Mouse (Mus musculus) right cerebral cortex, postnatal 36 days (tissue): ENCODE measurements around the gene Gpatch8.

Source experiments
- DNase-seq, 2 experiments: peaks; one replicate each; pipeline ENCODE4 v3.0.0; 2022; ENCODE audit warnings: low spot score in 2 of 2, mixed read lengths in 1 of 2

Gpatch8 gene

GRCm38 (mm10) chr11:102434816-102435705, 121.1 kb downstream of the Gpatch8 start:
- DNase-seq = no peak

GRCm38 (mm10) chr11:102434406-102434805, 121.8 kb downstream of the Gpatch8 start:
- DNase-seq = peak; percentile 81 to 83

GRCm38 (mm10) chr11:102433866-102434265, 122.3 kb downstream of the Gpatch8 start:
- no peak for DNase-seq

GRCm38 (mm10) chr11:102432896-102433295, 123.3 kb downstream of the Gpatch8 start:
- no peak for DNase-seq

- no peak for DNase-seq
These were observed 123.9 kb downstream of the Gpatch8 start for GRCm38 (mm10) chr11:102432115-102432843.

- no peak for DNase-seq
These were observed 124.5 kb downstream of the Gpatch8 start for GRCm38 (mm10) chr11:102431728-102432114.

GRCm38 (mm10) chr11:102431018-102431645, 125.1 kb downstream of the Gpatch8 start:
- peak in 1 of 2 experiments; percentile 63 for DNase-seq

GRCm38 (mm10) chr11:102430121-102431017, 125.8 kb downstream of the Gpatch8 start, which contains the start of gene Grn:
TSS of gene Grn (plus strand) at chr11:102430315.
- peak; percentile 90 to 96 for DNase-seq

- no peak for DNase-seq
These were observed 126.6 kb downstream of the Gpatch8 start for GRCm38 (mm10) chr11:102429551-102429950.

GRCm38 (mm10) chr11:102428981-102429540, 127.1 kb downstream of the Gpatch8 start:
- no peak for DNase-seq
